Mouse (Mus musculus) spleen, adult 2 months (tissue): Measurements from ENCODE around the gene Mecr.

Experiments
- CTCF ChIP-seq: fragments of 200-500 bp; IDR thresholded peaks from 2 replicates; pipeline ENCODE4 v1.5.1; 2011; ENCODE audit warnings: mild to moderate bottlenecking, inconsistent platforms; ENCODE audit not compliant: insufficient read depth, insufficient read length, insufficient replicate concordance; ENCODE audit errors: extremely low read depth
- POLR2A ChIP-seq: fragments of 200-500 bp; IDR thresholded peaks from 2 replicates; pipeline ENCODE4 v1.6.1; 2011; ENCODE audit warnings: low read depth, low read length, inconsistent platforms

- no peak for TF ChIP-seq CTCF
- no peak for TF ChIP-seq POLR2A
These were observed 28.4 kb upstream of the Mecr start for GRCm38 (mm10) chr4:131814869-131815268.
